Mouse (Mus musculus) kidney, postnatal 4 days (tissue): Measurements from ENCODE around the gene Csta1.
"Not testable (repeated sequence)": the region's sequence is repeated elsewhere in the genome, so short reads cannot be mapped to it uniquely, and the experiment has no call there.

Source experiments
- DNase-seq, 2 experiments: peaks; one replicate each; pipeline ENCODE4 v3.0.0; 2021; ENCODE audit warnings: mixed read lengths in 2 of 2

Csta1 gene

GRCm38 (mm10) chr16:36131141-36131540, at the start of gene Csta1:
Gene Csta1, minus strand, starts transcription at chr16:36131241.
- no peak for DNase-seq

GRCm38 (mm10) chr16:36179910-36180309, 48.9 kb upstream of the Csta1 start:
- DNase-seq: no peak

GRCm38 (mm10) chr16:36176108-36176507, 45.1 kb upstream of the Csta1 start:
- no peak for DNase-seq

- not testable (repeated sequence) for DNase-seq
Measured at GRCm38 (mm10) chr16:36167841-36168240, 36.8 kb upstream of the Csta1 start.

GRCm38 (mm10) chr16:36156402-36156975, 25.4 kb upstream of the Csta1 start, which contains the start of gene Stfa2l1:
Gene Stfa2l1, plus strand, starts transcription at chr16:36156811.
- no peak for DNase-seq

GRCm38 (mm10) chr16:36138201-36138600, 7.2 kb upstream of the Csta1 start:
- DNase-seq: no peak

GRCm38 (mm10) chr16:36128092-36128491, 2.9 kb downstream of the Csta1 start:
- DNase-seq: peak; percentile 13 to 31

- DNase-seq: not testable (repeated sequence)
Measured at GRCm38 (mm10) chr16:36115751-36116150, 15.3 kb downstream of the Csta1 start.

- DNase-seq: not testable (repeated sequence)
Measured at GRCm38 (mm10) chr16:36111486-36111885, 19.6 kb downstream of the Csta1 start.

GRCm38 (mm10) chr16:36102211-36102610, 28.8 kb downstream of the Csta1 start:
- DNase-seq: no peak

- no peak for DNase-seq
Measured at GRCm38 (mm10) chr16:36101526-36101925, 29.5 kb downstream of the Csta1 start.

- not testable (repeated sequence) for DNase-seq
Measured at GRCm38 (mm10) chr16:36097813-36098499, 33.1 kb downstream of the Csta1 start.

GRCm38 (mm10) chr16:36094079-36094478, 37.0 kb downstream of the Csta1 start:
- DNase-seq: no peak

- DNase-seq: no peak
Measured at GRCm38 (mm10) chr16:36090785-36091509, 40.1 kb downstream of the Csta1 start.

GRCm38 (mm10) chr16:36089850-36090616, 41.0 kb downstream of the Csta1 start:
- peak; percentile 32 to 33 for DNase-seq

GRCm38 (mm10) chr16:36089065-36089464, 42.0 kb downstream of the Csta1 start:
- DNase-seq: peak in 1 of 2 experiments; percentile 31

GRCm38 (mm10) chr16:36087846-36088245, 43.2 kb downstream of the Csta1 start:
- peak; percentile 16 to 32 for DNase-seq

- no peak for DNase-seq
Measured at GRCm38 (mm10) chr16:36079916-36080315, 51.1 kb downstream of the Csta1 start.

- no peak for DNase-seq
Measured at GRCm38 (mm10) chr16:36074772-36075171, 56.3 kb downstream of the Csta1 start.

- DNase-seq: no peak
Measured at GRCm38 (mm10) chr16:36072410-36073011, 58.5 kb downstream of the Csta1 start.

- DNase-seq: peak; percentile 94 to 96
Measured at GRCm38 (mm10) chr16:36071450-36072379, 59.3 kb downstream of the Csta1 start, which contains the start of the genes Fam162a and Ccdc58. Gene Fam162a, minus strand, starts transcription at chr16:36071594. Gene Ccdc58, plus strand, starts transcription at chr16:36071685.
